Mouse (Mus musculus): ENCODE results near the gene Far2.
A peak's percentile ranks its signal among the peaks of the same experiment; 100 is the strongest.

The Far2 gene

DNA sequence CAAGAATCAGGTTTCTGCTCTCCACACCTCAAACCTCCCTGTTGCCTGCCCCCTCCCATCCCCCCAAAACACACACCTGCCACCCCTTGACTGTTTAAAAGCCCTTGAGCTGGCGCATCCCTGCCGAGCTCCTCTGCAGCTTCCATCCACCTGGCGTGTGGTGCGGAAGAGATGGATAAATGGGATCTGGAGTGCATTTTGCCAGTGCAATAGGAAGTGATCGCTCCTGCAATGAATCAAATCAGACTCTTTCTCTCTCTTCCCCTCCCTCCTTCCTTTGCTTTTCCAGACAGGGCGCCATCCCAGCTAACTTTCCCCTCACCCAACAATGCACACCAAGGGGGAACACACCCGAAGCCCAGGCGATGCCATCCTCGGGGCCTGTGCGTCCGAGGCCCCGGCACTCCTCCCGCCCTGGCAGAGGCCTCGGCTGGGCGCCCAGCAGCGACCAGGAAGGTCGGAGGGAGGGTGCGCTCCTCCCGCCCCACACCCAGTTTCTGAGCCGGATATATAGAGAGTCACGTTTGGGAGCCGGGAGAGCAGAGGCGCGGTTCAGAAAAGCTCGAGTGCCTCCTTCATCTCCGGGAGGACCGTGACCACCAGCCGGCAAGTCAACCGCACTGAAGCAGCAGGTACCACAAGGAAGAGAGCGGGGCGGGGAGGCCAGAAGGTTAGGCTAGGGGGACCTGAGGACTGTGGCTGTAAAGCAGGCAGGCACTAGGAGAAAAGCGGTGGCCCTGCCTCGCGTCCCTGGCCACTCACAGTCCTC is at the start of gene Far2:
Far2 (plus strand) TSS at position 379 of the 769 bp plus-strand sequence.
- no peak for DNase-seq (ENCODE audit: low spot score in 2 of 2)

DNA sequence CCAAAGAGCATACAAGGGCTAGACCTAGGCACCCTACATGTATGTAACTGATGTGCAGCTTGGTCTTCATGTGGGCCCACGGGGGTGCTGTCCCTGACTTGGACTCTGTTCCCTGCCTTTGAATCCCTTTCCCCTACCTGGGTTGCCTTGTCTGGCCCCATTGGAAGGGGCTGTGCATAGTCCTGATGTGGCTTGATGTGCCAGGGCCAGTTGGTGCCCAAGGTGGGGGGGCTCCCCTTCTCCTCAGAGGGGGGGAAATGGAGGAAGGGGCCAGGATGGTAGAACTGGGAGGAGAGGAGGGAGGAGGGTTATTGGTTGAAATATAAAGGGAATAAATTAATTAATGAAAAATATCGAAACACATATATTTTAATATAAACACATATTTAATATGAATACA is 46.6 kb upstream of the Far2 start:
- no peak for DNase-seq (ENCODE audit: low spot score in 2 of 2)

- DNase-seq (ENCODE audit: low spot score in 2 of 2), result no peak
Measured at GRCm38 (mm10) chr6:148001071-148001470, 46.0 kb upstream of the Far2 start.

DNA sequence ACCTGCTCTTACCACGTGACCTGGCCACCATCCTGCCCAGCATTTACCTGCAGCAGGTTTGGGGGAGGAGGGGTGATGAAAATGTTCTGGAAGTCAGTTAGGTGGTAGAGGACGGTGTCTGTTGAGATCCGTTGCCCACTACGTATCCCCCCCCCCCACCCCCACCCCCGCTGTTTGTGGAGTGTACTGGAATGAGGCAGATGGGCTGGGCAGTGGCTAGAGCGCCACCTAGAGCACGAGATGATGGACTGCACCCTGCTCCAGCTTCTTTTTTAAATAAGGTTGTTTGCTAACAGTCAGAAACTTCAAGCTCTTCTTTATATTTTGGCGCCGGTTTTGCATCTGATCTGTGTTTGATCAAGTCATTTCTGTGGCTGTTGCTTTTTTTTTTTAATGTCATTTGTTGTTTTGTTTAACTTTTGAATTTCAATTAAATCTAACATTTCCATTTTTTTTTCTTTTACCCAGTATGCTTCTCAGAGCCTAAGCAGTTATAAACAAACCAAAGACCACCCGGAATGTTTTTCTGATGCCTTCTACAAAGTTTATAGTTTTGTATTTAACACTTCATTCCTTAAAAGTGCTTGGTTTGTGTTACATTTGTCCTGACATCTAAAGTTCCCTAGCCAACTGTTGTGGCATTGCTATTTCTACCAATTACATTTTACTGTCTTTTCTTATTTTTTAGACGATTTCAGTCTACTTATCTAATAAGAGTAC is 40.8 kb upstream of the Far2 start:
- no peak for DNase-seq (ENCODE audit: low spot score in 2 of 2)

DNA sequence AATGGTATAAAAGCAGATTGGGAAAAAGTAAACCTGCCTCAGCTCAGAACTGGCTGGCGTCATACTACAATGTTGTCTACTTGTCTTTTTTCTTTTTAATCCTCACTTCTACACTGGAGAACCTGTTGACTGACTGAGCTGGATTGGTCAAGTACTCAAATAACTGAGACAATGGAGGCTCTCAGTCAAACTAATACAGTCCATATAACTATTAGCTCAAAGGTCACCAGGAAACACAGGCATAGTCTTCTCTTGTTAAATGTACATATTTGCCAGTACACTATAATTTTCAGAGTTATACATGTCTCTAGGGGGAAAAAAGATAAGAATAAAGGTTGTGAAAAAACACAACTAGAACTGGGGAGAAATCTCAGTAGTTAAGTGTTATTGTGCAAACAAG is 6.3 kb upstream of the Far2 start:
- no peak for DNase-seq (ENCODE audit: low spot score in 2 of 2)

- no peak for DNase-seq (ENCODE audit: low spot score in 2 of 2)
Measured at GRCm38 (mm10) chr6:148047650-148047988, 560 bp downstream of the Far2 start.

DNA sequence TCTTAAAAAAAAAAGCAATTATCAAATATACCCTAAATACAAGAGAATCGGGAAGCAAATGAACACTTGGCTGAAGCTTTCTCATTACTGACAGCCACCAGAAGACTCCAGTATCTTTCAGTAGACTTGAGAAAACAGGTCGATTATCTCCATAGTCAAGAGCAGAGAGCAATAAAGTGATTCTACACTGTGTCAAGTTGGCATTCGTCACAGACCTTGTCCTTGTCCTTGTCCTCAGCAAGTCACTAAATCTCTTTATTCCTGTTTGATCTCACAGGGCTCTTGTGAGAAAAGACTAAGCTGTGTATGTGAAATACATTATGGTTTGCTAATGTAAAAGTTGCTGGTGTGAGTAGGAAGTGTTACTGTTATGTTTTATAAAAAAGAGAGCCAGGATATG is 16.1 kb downstream of the Far2 start:
- DNase-seq (ENCODE audit: low spot score in 2 of 2), result no peak

DNA sequence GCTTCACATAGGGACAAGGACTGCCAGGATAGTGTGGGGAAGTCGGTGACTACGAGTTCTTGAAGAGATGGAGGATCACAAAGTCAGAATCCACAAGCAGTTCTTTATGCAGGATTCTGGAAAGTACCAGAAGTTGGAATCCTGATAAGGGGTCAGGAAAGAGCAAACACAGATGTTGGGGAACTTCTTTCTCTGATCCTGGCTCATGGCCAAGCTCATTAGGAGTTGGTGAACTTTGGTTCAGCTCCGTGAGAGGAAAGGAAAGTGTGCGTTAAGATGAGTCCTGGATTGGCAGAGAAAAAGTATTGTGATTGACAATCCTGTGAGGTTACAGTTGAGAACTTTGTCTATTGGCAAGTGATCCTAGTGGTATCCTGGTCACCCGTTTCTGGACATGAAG is 19.2 kb downstream of the Far2 start:
- no peak for DNase-seq (ENCODE audit: low spot score in 2 of 2)

- no peak for DNase-seq (ENCODE audit: low spot score in 2 of 2)
Measured at GRCm38 (mm10) chr6:148068786-148069185, 21.7 kb downstream of the Far2 start.

DNA sequence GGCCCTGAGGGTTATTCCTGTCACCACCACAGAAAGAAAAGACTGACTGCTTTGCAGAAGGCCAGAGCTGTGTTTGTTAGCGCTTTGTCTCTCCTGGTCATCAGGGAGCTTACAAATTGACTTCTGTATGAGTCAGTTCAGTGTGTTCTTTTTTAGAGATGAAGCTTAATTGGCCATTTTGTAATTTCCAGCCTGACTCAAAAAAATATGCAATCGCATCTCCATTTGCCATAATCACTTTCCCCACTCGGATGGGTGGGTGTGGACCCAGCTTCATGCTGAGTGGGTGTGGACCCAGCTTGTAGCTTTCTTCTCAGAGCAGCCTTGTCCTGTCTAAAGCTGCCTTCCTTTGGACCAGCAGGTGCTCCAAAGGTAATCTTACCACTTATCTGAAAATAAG is 26.5 kb downstream of the Far2 start:
- DNase-seq (ENCODE audit: low spot score in 2 of 2), result no peak

GRCm38 (mm10) chr6:148074211-148074864 is 27.3 kb downstream of the Far2 start:
- no peak for DNase-seq (ENCODE audit: low spot score in 2 of 2)

DNA sequence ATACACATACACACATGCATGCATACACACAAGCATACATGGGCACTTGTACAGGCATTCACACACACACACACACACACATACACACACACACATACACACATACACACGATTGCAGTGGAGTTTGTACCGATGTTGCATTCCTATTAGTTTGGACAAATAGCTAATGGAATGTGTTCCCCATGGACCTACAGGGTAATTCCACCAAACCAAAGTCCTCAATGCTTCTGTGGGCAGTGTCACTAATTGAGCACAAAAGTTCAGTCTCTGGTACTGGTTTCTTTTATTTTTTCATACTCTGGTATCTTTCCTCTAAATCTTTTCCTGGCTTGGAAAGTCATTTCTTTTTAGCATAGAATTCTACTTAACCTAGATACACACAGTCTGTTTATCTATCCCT is 36.8 kb downstream of the Far2 start:
- no peak for DNase-seq (ENCODE audit: low spot score in 2 of 2)

GRCm38 (mm10) chr6:148084403-148084802 is 37.3 kb downstream of the Far2 start:
- DNase-seq (ENCODE audit: low spot score in 2 of 2), result no peak

- DNase-seq (ENCODE audit: low spot score in 2 of 2), result no peak
Measured at GRCm38 (mm10) chr6:148097039-148097438, 50.0 kb downstream of the Far2 start.

DNA sequence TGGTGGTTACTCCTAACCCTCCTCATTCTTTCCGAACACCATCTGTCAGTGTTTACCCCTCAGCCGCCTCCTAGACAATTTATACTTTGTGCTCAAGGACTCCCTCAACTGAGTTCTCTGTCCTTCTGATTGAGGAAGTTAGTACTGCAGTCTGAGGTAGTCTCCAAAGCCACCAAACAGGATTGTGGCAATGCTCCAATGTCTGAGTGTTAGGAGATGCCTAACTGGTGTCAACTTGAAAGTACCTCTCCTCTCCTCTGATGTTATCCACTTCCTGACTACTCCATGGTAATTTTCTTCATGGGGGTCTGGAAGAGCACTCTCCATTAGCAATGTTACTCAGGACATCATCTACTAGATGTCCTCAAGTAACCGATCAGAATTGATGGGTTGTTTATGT is 54.9 kb downstream of the Far2 start:
- DNase-seq (ENCODE audit: low spot score in 2 of 2), result no peak

DNA sequence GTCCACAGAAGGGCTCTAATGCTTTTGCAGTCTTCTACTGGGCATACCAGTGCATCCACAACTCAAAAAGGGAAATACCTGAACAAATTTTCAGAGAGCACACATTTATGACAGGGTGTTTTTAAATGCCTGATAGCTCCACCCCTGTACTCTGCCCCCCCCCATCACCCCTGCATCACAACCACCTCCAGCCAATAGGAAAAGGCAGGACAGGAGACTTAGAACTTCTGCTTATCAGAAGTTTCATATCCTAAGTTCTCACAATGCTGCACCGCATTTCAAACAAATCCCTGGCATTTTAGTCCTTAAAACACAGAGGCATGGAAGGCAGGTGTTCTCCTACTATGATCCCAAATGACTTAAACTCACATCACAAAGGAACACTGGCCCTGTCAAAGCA is 55.4 kb downstream of the Far2 start:
- DNase-seq (ENCODE audit: low spot score in 2 of 2), result no peak

DNA sequence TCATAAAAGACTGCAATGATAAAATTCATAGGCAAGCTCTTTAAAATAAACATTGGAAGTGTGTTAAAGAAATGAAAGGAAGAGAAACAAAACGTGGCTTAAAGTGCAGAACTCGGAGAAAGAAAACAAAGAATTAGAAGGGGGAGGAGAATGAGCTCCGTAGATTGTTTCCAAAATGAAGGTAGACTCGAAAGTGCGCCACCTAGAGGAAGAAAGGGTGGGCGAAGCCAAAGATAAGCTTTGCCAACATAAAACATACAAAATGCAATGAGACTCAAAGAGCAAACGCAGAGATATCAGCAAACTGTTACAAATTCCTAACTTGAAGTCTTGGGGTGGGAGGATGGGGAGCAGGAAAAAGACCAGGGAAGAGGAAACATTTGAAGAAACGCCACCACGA is 57.2 kb downstream of the Far2 start:
- DNase-seq (ENCODE audit: low spot score in 2 of 2), result no peak

GRCm38 (mm10) chr6:148105722-148106268 is 58.7 kb downstream of the Far2 start:
- no peak for DNase-seq (ENCODE audit: low spot score in 2 of 2)

- peak in 1 of 2 experiments; percentile 3 for DNase-seq (ENCODE audit: low spot score in 2 of 2)
Measured at GRCm38 (mm10) chr6:148108741-148109472, 61.8 kb downstream of the Far2 start.

GRCm38 (mm10) chr6:148110996-148111633 is 64.1 kb downstream of the Far2 start:
- no peak for DNase-seq (ENCODE audit: low spot score in 2 of 2)

GRCm38 (mm10) chr6:148116371-148116770 is 69.3 kb downstream of the Far2 start:
- DNase-seq (ENCODE audit: low spot score in 2 of 2), result no peak

Data from spleen, postnatal 36 days (tissue).